ENCODE assay signal across 18 mouse cellular contexts in genomic region chr4:59642657-59643056, GRCm38 (mm10).
"Had no signal": no experiment of that assay in that cellular context is flagged by ENCODE, and none has a peak within 500 bp of the region (broad histone marks: within the 10 kb centered on the region; RNA-seq: fewer than 3 reads in every experiment).

No protein-coding gene starts in this region.

- DNase-seq: layer of hippocampus, postnatal 36 days; lung, adult 18-20 months; lung, postnatal 10 days; lung, postnatal 36 days; right cerebral cortex, postnatal 14 days; right cerebral cortex, postnatal 4 days; spleen, adult 18-20 months; thymus, postnatal 25 days had no signal

- H3K27ac ChIP-seq: intestine, embryonic 15.5 days; left cerebral cortex, adult 2 months; lung, embryonic 15.5 days; midbrain, embryonic 10.5 days; midbrain, embryonic 13.5 days; stomach, embryonic 15.5 days had no signal

- H3K4me1 ChIP-seq: intestine, embryonic 15.5 days; stomach, embryonic 15.5 days had no signal

- H3K4me2 ChIP-seq: intestine, embryonic 15.5 days; liver, embryonic 11.5 days; liver, embryonic 15.5 days; lung, embryonic 15.5 days; midbrain, embryonic 13.5 days; stomach, embryonic 15.5 days had no signal

- H3K9ac ChIP-seq: intestine, embryonic 15.5 days; liver, embryonic 15.5 days; lung, embryonic 15.5 days; midbrain, embryonic 13.5 days; stomach, embryonic 15.5 days had no signal

- ATAC-seq: hindbrain, embryonic 16.5 days; intestine, embryonic 15.5 days had no signal

- H3K9me3 ChIP-seq: intestine, embryonic 15.5 days; liver, embryonic 15.5 days; lung, embryonic 15.5 days; megakaryocyte, embryonic 14.5 days; midbrain, embryonic 10.5 days; midbrain, embryonic 13.5 days; stomach, embryonic 15.5 days had no signal

- H3K36me3 ChIP-seq: intestine, embryonic 15.5 days; liver, embryonic 15.5 days; lung, embryonic 15.5 days; midbrain, embryonic 10.5 days; midbrain, embryonic 13.5 days; stomach, embryonic 15.5 days had no signal

- H3K27me3 ChIP-seq: intestine, embryonic 15.5 days; liver, embryonic 15.5 days; lung, embryonic 15.5 days; megakaryocyte, embryonic 14.5 days; midbrain, embryonic 13.5 days; stomach, embryonic 15.5 days had no signal

- H3K4me3 ChIP-seq: intestine, embryonic 15.5 days; left cerebral cortex, adult 2 months; liver, embryonic 15.5 days; lung, embryonic 15.5 days; megakaryocyte, embryonic 14.5 days; midbrain, embryonic 10.5 days; midbrain, embryonic 13.5 days; stomach, embryonic 15.5 days had no signal
